10 mouse cellular contexts compared by ENCODE assay signal in the genomic region with DNA sequence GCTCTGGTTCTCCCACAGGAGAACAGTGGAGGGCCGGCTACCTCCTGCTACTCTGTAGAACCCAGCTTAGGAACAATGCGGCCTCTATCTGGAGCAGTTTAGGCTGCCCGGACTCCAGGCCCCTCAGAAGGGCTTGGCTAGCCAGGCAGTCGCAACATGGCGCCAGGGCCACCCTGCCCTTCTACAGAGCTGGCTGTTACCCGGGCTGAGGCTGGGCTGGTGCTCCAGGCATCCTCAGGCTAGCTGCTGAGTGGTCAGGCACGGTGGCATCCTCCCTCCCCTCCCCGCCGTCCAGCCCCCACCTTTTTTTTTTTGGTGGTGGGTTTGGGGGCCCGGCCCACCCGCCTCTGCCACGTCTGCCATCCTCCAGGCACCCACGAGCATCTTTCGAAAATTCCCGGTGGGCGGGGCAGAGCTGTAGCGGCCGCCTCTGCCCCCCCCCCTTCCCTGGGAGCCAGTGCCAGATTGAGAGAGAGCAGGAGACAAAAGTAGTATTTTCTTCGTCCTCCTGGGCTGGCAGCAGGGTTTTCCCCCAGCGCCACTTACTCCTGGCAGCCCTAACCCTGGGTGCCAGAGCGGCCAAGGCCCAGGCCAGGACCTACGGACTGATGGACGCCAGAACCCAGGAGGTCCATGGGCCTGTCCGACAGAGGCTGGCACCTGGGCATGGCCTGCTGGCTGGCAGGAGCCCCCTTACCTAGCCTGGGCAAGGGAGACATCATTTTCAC. TPM values are rescaled to one million over a fixed set of nuclear protein-coding genes. Genes with fewer than 3 reads are reported as not detected.
DNase-seq lines count a peak whose midpoint lies in the region; ATAC-seq and TF ChIP-seq lines count a peak whose summit lies in the region.
"Had no signal": no experiment of that assay in that cellular context is flagged by ENCODE, and none has a peak within 500 bp of the region (broad histone marks: within the 10 kb centered on the region; RNA-seq: fewer than 3 reads in every experiment).

No protein-coding gene starts in this region.

- no peak overlapping the region for H3K4me3 ChIP-seq in lung, embryonic 16.5 days (ENCODE audit: low read length)
- peak overlapping the region; percentile 26 for H3K4me3 ChIP-seq in midbrain, postnatal 0 days (ENCODE audit: low read depth, low read length)
- H3K4me3 ChIP-seq: megakaryocyte, embryonic 14.5 days had no signal

- peak; percentile 72 to 74 for DNase-seq in cerebellum, adult 18-20 months
- DNase-seq in cerebellum, adult 9-10 months, result no peak
- no peak for DNase-seq in lung, postnatal 25 days (ENCODE audit: low spot score)
- DNase-seq in frontal cortex, postnatal 10 days (ENCODE audit: low spot score in 2 of 2), result peak; percentile 71 to 74
- DNase-seq in midbrain, postnatal 0 days (ENCODE audit: low spot score), result peak; percentile 81
- no peak for DNase-seq in spleen, postnatal 4 days (ENCODE audit: low spot score in 2 of 2)
- DNase-seq in urinary bladder, postnatal 25 days (ENCODE audit: low spot score), result no peak

- H3K36me3 ChIP-seq in lung, embryonic 16.5 days (ENCODE audit: control insufficient read depth, insufficient read depth, low read length), result peaks cover 12% of the 10 kb centered on the region
- peaks cover 6% of the 10 kb centered on the region for H3K36me3 ChIP-seq in midbrain, postnatal 0 days (ENCODE audit: insufficient read depth, low read length)

- ATAC-seq in lung, embryonic 16.5 days (ENCODE audit: low read depth), result 0 out of 2 replicates have a peak, but pooled peaks have one; percentile 16
- peak; percentile 76 for ATAC-seq in midbrain, postnatal 0 days (ENCODE audit: low FRiP score)

- 66% methylated on average over 23 of the region's 24 CpGs for WGBS in lung, embryonic 16.5 days
- WGBS in midbrain, postnatal 0 days, result 68% methylated on average over 23 of the region's 24 CpGs

- TF ChIP-seq CTCF in midbrain, postnatal 0 days (IDR thresholded peaks at IDR 0.05), result no peak

- H3K4me1 ChIP-seq in lung, embryonic 16.5 days (replicated peaks; ENCODE audit: control insufficient read depth, insufficient read depth, low read length), result peaks cover 59% of the 10 kb centered on the region
- peaks cover 7% of the 10 kb centered on the region; the same call in 1 of the 2 replicates for H3K4me1 ChIP-seq in midbrain, postnatal 0 days (ENCODE audit: insufficient read depth, low read length)
- H3K4me1 ChIP-seq: megakaryocyte, embryonic 14.5 days had no signal

- H3K9ac ChIP-seq in lung, embryonic 16.5 days (ENCODE audit: low read length), result peak overlapping the region; percentile 23
- H3K9ac ChIP-seq in midbrain, postnatal 0 days (replicated peaks; ENCODE audit: low read length, poor library complexity, severe bottlenecking), result peak overlapping the region; percentile 25

- no peaks in the 10 kb centered on the region for H3K27me3 ChIP-seq in lung, embryonic 16.5 days (ENCODE audit: control insufficient read depth, insufficient read depth, low read depth, low read length)
- H3K27me3 ChIP-seq in midbrain, postnatal 0 days (ENCODE audit: insufficient read depth, low read length), result no peaks in the 10 kb centered on the region
- H3K27me3 ChIP-seq: CH12.LX had no signal

- H3K4me2 ChIP-seq in lung, embryonic 16.5 days (ENCODE audit: low read depth, low read length), result peak overlapping the region; percentile 28; the same call in 1 of the 2 replicates
- H3K4me2 ChIP-seq in midbrain, postnatal 0 days (ENCODE audit: low read depth, low read length, poor library complexity, severe bottlenecking), result peak overlapping the region; percentile 87

- peak overlapping the region; percentile 55 for H3K27ac ChIP-seq in lung, embryonic 16.5 days (ENCODE audit: low read length)
- H3K27ac ChIP-seq in midbrain, postnatal 0 days (ENCODE audit: low read depth, low read length), result peak overlapping the region; percentile 74

- no peaks in the 10 kb centered on the region for H3K9me3 ChIP-seq in lung, embryonic 16.5 days (ENCODE audit: control insufficient read depth, low read length)
- H3K9me3 ChIP-seq in midbrain, postnatal 0 days (ENCODE audit: low read length), result no peaks in the 10 kb centered on the region
- H3K9me3 ChIP-seq: megakaryocyte, embryonic 14.5 days had no signal

RNA-seq across cellular contexts. Expression of a gene that starts 55.6 kb away (rescaled TPM):
- polyA plus RNA-seq in lung, embryonic 16.5 days (2015; fragmentation: Nextera tagmentation; extraction: Ambion mirVana), result 5.2 and 5.9 TPM in 2 replicates
- 1.6 TPM in 2 replicates for total RNA-seq in midbrain, postnatal 0 days (2014; rRNA removed)
- polyA plus RNA-seq in midbrain, postnatal 0 days (2015; fragmentation: Nextera tagmentation; extraction: Ambion mirVana), result 0.86 and 2.8 TPM in 2 replicates
- total RNA-seq: CH12.LX had no signal

Comparison
In these comparisons a context has a peak if more than half of its experiments do, and no peak if none do; other contexts are left out.
1. DNase-seq: peak in cerebellum, adult 18-20 months (2 of 2), frontal cortex, postnatal 10 days (2 of 2) and midbrain, postnatal 0 days (single experiment); none in cerebellum, adult 9-10 months (single experiment), lung, postnatal 25 days (single experiment), spleen, postnatal 4 days (0 of 2) and urinary bladder, postnatal 25 days (single experiment).